Mouse (Mus musculus): ENCODE data around the gene Gimap1.

DNA sequence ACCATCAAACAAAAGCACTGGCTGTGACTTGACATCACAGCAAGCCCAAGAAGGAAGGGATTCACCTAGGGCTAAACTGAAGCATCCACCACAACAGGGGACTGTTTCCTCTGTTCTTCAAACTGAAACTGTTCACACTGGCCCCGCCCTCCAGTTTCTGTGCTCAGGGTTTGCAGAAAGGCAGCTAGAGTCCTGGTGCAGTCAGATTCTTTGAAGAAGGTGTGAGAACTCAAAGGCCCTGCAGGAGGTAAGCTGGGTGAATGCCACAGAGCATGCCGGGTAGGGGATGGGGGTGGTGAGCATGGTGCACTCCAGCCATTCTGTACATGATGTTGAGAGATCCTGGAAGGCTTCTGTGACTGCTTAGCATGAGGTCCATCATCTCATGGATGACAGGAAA lies 20.4 kb upstream of the Gimap1 start, which contains the start of the genes Gm28053 and Gimap7:
- TF ChIP-seq CTCF (IDR thresholded peaks at IDR 0.05; ENCODE audit: borderline replicate concordance, insufficient read depth, low read depth, low read length): no peak
- TF ChIP-seq POLR2A (IDR thresholded peaks at IDR 0.05; ENCODE audit: borderline replicate concordance, insufficient read depth, low read length): no peak
